Mouse (Mus musculus): ENCODE results near the gene Armh1.

- no peak for TF ChIP-seq CTCF (IDR thresholded peaks at IDR 0.05)
- no peak for TF ChIP-seq POLR2A (IDR thresholded peaks at IDR 0.05; ENCODE audit: insufficient read depth, low read depth, low read length)
- no peak for TF ChIP-seq EP300 (IDR thresholded peaks at IDR 0.05; ENCODE audit: insufficient read depth, low read depth, low read length)
These were observed 27.8 kb downstream of the Armh1 start for GRCm38 (mm10) chr4:117224122-117224521.
